Mouse (Mus musculus) forebrain, embryonic 16.5 days (tissue): Measurements from ENCODE around the gene Ipo11. TPM values are rescaled to one million over a fixed set of nuclear protein-coding genes. Genes with fewer than 3 reads are reported as not detected.

Source experiments
- ATAC-seq: fragments of 200-750 bp; cut with Nextera tagmentation; 2 replicates; pipeline ENCODE4 v1.8.0; 2017; ENCODE audit warnings: mild to moderate bottlenecking, moderate library complexity
- H3K27ac ChIP-seq: fragments of 300-500 bp; sonication (generic); 2 replicates; pipeline ENCODE4 v1.5.1; 2014; ENCODE audit warnings: low read length, control low read depth
- H3K27me3 ChIP-seq: fragments of 300-500 bp; sonication (generic); replicated peaks from 2 replicates; pipeline ENCODE4 v1.6.1; 2014; ENCODE audit warnings: low read length; ENCODE audit not compliant: control insufficient read depth, insufficient read depth
- H3K36me3 ChIP-seq: fragments of 300-500 bp; sonication (generic); 2 replicates; pipeline ENCODE4 v1.6.1; 2014; ENCODE audit not compliant: control insufficient read depth, insufficient read depth
- H3K4me1 ChIP-seq: fragments of 300-500 bp; sonication (generic); replicated peaks from 2 replicates; pipeline ENCODE4 v1.6.1; 2014; ENCODE audit warnings: low read length; ENCODE audit not compliant: control insufficient read depth, insufficient read depth
- H3K4me2 ChIP-seq: fragments of 300-500 bp; sonication (generic); 2 replicates; pipeline ENCODE4 v1.6.1; 2014; ENCODE audit warnings: mild to moderate bottlenecking, low read length, control low read depth
- H3K4me3 ChIP-seq: fragments of 300-500 bp; sonication (generic); replicated peaks from 2 replicates; pipeline ENCODE4 v1.5.1; 2014; ENCODE audit warnings: mild to moderate bottlenecking, low read length, control low read depth
- H3K9ac ChIP-seq: fragments of 300-500 bp; sonication (generic); replicated peaks from 2 replicates; pipeline ENCODE4 v1.6.1; 2014; ENCODE audit warnings: low read depth, low read length, control low read depth
- H3K9me3 ChIP-seq: fragments of 300-500 bp; sonication (generic); 2 replicates; pipeline ENCODE4 v1.6.1; 2016; ENCODE audit warnings: low read length; ENCODE audit not compliant: control insufficient read depth
- WGBS: fragments of 180-500 bp; shearing (Covaris S2); extraction: QIAGEN DNeasy Blood & Tissue Kit; methylation state at CpG from one replicate; pipeline ENCODE4 v1.1.7; 2014; 5-methylcytosine and 5-hydroxymethylcytosine counted together
- polyA plus RNA-seq: library from polyadenylated mRNA; unstranded; fragments of >200 nt; fragmentation: Nextera tagmentation; extraction: Ambion mirVana; gene quantifications from 2 replicates; pipeline ENCODE4 v1.2.1, GENCODE M21; 2015

Ipo11 gene
- 44.9 and 48.2 TPM in 2 replicates for polyA plus RNA-seq

DNA sequence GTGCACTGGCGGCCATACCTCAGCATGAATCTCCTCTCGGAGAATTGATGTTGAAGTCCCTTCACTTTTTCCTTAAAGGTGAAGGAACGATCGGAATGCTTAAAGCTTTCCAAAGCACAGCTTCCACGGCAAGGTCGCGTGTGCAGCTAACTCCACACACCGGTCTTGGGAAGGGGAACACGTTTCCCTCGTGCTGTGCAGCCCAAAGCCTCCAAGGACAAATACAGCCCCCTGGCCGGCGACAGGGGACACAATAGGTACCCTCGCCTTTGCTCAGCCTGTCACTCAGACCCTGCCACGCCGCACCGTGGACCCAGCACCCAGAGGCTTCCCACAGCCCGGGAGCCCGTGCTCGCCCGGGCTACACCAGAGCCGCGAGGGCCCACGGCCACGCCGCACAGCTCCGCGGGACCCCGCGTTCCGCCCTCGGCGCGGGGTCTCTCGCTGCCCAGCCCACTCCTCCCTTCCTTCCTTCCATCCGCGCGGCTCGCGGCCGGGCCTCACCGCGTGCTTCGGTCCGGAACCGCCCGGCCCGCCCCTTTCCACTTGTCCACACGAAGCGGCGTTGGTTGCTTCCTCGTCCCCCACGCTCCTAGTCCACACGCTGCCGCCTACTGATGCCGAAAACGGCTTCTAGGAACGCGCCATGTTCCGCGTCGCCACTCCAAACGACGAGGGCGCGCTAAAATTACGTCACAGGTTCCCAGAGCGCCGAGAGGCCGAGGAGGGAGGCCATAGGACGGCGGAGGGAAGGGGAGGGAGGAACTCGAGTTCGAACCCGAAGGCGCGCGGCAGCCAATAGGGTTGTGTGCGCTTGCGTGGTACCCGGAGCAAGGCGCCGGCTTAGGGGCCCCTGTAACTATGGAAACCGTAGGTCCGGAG is at the start of gene Ipo11:
TSS of gene Ipo11 (minus strand) at position 703 of the 882 bp plus-strand sequence.
- peaks cover 14% of the 10 kb centered on the region for H3K4me1 ChIP-seq
- WGBS = under 1% methylated on average over 83 of the region's 84 CpGs
- H3K27me3 ChIP-seq = no peaks in the 10 kb centered on the region
- H3K9ac ChIP-seq = peak within 1 kb of the TSS; percentile 88
- H3K27ac ChIP-seq = peak within 1 kb of the TSS; percentile 88
- H3K36me3 ChIP-seq = no peaks in the 10 kb centered on the region
- H3K4me3 ChIP-seq = peak within 1 kb of the TSS; percentile 96
- H3K4me2 ChIP-seq = peak within 1 kb of the TSS; percentile 62
- peak; percentile 99 for ATAC-seq
- H3K9me3 ChIP-seq = no peaks in the 10 kb centered on the region

- ATAC-seq = no peak
- H3K4me3 ChIP-seq = no peak overlapping the region
- no peak overlapping the region for H3K4me2 ChIP-seq
- peaks cover 31% of the 10 kb centered on the region for H3K36me3 ChIP-seq
- H3K9ac ChIP-seq = no peak overlapping the region
- 92% methylated on average over 4 of the region's 4 CpGs for WGBS
- no peak overlapping the region for H3K27ac ChIP-seq
- H3K9me3 ChIP-seq = no peaks in the 10 kb centered on the region
- no peaks in the 10 kb centered on the region for H3K27me3 ChIP-seq
- no peaks in the 10 kb centered on the region for H3K4me1 ChIP-seq
These were observed 24.7 kb upstream of the Ipo11 start for GRCm38 (mm10) chr13:106961496-106961895.

DNA sequence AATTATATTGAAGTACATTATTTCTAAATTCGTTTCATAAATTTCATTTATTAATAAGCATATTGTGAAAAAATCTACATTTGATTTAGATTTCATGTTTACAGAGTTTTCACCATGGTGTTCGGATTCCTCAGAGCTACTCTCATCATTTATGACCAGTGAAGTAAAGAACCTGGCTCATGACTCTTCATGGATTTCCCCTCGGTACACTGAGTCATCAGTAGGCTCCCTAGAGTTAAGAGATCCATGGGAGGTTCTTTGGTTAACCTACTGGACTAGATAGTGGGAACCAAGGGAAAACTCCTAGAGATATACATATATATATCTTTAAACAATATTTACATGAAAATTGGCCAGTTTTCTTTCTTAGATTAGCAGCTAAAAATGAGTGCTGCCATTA is 23.8 kb upstream of the Ipo11 start:
- Histone ChIP-seq H3K4me1 (no peaks in the 10 kb centered on the region), H3K9ac (no peak overlapping the region), H3K36me3 (peaks cover 31% of the 10 kb centered on the region), H3K4me2 (no peak overlapping the region), H3K9me3 (no peaks in the 10 kb centered on the region), H3K27me3 (no peaks in the 10 kb centered on the region), H3K27ac (no peak overlapping the region), H3K4me3 (no peak overlapping the region)
- 93% methylated on average over 3 of the region's 3 CpGs for WGBS
- ATAC-seq = no peak

- Histone ChIP-seq H3K9me3 (no peaks in the 10 kb centered on the region), H3K27me3 (no peaks in the 10 kb centered on the region), H3K36me3 (peaks cover 29% of the 10 kb centered on the region), H3K4me3 (no peak overlapping the region), H3K9ac (no peak overlapping the region), H3K4me1 (no peaks in the 10 kb centered on the region), H3K4me2 (no peak overlapping the region), H3K27ac (no peak overlapping the region)
- ATAC-seq = no peak
- 90% methylated on average over 3 of the region's 3 CpGs for WGBS
These were observed 21.5 kb upstream of the Ipo11 start for GRCm38 (mm10) chr13:106958286-106958685.

DNA sequence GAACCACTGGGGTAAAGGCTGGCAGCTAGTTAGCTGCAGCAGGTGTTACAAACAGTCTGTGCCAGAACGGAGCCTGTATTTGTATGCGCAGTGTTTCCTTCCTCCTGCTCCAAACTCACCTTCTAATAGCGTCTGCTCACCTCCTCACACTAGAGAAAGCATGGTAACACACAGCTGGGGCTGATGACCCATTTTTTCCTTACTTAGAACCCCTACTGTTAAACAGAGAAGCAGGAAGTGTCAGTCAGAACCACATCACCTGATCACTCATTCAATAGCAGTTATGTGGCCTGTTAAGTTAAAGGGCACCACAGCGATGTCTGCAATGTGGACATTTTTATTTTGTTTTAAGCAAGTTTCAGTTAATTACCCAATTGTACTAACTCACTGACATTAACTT is 20.8 kb upstream of the Ipo11 start:
- Histone ChIP-seq H3K27me3 (no peaks in the 10 kb centered on the region), H3K9ac (no peak overlapping the region), H3K9me3 (no peaks in the 10 kb centered on the region), H3K4me2 (no peak overlapping the region), H3K27ac (no peak overlapping the region), H3K4me1 (no peaks in the 10 kb centered on the region), H3K4me3 (no peak overlapping the region), H3K36me3 (peaks cover 26% of the 10 kb centered on the region)
- 93% methylated on average over 4 of the region's 4 CpGs for WGBS
- no peak for ATAC-seq

DNA sequence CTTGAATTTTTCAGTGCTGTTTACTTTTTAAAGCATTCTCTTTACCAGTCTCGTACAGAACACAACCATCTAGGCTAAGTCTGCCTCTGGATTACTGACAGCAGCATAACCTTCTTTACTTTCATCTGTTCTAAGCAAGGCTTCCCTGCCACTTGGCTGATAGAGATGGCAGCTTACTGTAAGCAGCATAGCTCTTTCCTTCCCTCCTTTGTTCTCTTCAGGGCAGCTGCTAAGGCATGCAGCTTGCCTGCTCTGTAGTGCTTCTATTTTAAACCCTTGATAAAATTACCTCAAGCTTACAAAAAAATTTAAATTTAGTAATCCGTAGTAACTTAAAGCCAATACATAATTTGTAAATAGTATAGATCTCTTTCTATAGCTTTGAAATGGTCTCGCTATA is 18.1 kb upstream of the Ipo11 start:
- Histone ChIP-seq H3K4me3 (no peak overlapping the region), H3K36me3 (peaks cover 21% of the 10 kb centered on the region), H3K4me1 (no peaks in the 10 kb centered on the region), H3K9me3 (no peaks in the 10 kb centered on the region), H3K27me3 (no peaks in the 10 kb centered on the region), H3K27ac (no peak overlapping the region), H3K9ac (no peak overlapping the region), H3K4me2 (no peak overlapping the region)
- ATAC-seq = no peak
- 94% methylated on average over 3 of the region's 3 CpGs for WGBS

DNA sequence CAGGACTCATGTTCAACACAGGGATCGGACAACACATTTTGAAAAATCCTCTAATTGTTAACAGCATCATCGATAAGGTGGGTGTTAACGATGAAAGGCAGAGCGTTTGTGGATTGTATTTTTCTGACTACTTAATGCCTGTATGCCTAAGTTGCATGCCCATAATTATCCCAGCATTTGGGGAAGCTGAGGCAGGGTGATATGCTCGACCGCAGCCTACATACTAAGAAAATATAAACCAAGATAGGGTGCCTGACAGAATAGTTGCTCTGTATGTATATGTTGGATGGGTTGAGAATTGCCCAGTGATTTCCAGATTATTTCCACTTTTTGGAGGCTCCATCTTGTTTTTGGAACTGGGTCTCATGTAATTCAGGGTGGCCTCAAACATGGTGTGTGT is 10.8 kb upstream of the Ipo11 start:
- WGBS = 4% methylated on average over 6 of the region's 6 CpGs
- peak overlapping the region; percentile 90 for H3K9ac ChIP-seq
- 0 out of 2 replicates have a peak, but pooled peaks cover 4% of the 10 kb centered on the region for H3K36me3 ChIP-seq
- no peaks in the 10 kb centered on the region for H3K27me3 ChIP-seq
- H3K4me2 ChIP-seq = peak overlapping the region; percentile 78
- H3K4me1 ChIP-seq = peaks cover 18% of the 10 kb centered on the region
- no peak for ATAC-seq
- peak overlapping the region; percentile 98 for H3K4me3 ChIP-seq
- no peak overlapping the region for H3K27ac ChIP-seq
- H3K9me3 ChIP-seq = no peaks in the 10 kb centered on the region

- Histone ChIP-seq H3K36me3 (0 out of 2 replicates have a peak, but pooled peaks cover 2% of the 10 kb centered on the region), H3K9me3 (no peaks in the 10 kb centered on the region), H3K4me1 (peaks cover 18% of the 10 kb centered on the region), H3K27ac (peak within 1 kb of the TSS; percentile 75), H3K4me2 (peak within 1 kb of the TSS; percentile 78), H3K4me3 (peak within 1 kb of the TSS; percentile 98), H3K9ac (peak within 1 kb of the TSS; percentile 90), H3K27me3 (no peaks in the 10 kb centered on the region)
- peak; percentile 100 for ATAC-seq
- WGBS = under 1% methylated on average over 61 of the region's 68 CpGs
These were observed 10.1 kb upstream of the Ipo11 start, which contains the start of gene Dimt1 for GRCm38 (mm10) chr13:106946594-106947540. TSS of gene Dimt1 (plus strand) at chr13:106947127.

GRCm38 (mm10) chr13:106945518-106945917 is 8.8 kb upstream of the Ipo11 start:
- Histone ChIP-seq H3K4me2 (no peak overlapping the region), H3K27ac (no peak overlapping the region), H3K4me1 (peaks cover 18% of the 10 kb centered on the region), H3K4me3 (no peak overlapping the region), H3K9ac (no peak overlapping the region), H3K36me3 (no peaks in the 10 kb centered on the region), H3K27me3 (no peaks in the 10 kb centered on the region), H3K9me3 (no peaks in the 10 kb centered on the region)
- WGBS = 81% methylated on average over 9 of the region's 9 CpGs
- no peak for ATAC-seq
